Mouse (Mus musculus): ENCODE data around the gene Plscr3. TPM values are rescaled to one million over a fixed set of nuclear protein-coding genes. Genes with fewer than 3 reads are reported as not detected.
A peak's percentile ranks its signal among the peaks of the same experiment; 100 is the strongest.

The Plscr3 gene
- total and polyA plus RNA-seq, 3 experiments: 2.5 to 15.3 (median 2.9) TPM

GRCm38 (mm10) chr11:69854680-69855079, 8.5 kb downstream of the Plscr3 start:
- TF ChIP-seq SMC3 (IDR thresholded peaks at IDR 0.05; ENCODE audit: low read depth, low read length) (no peak), ZKSCAN1 (IDR thresholded peaks at IDR 0.05; ENCODE audit: borderline replicate concordance, low read depth, low read length) (no peak), HCFC1 (IDR thresholded peaks at IDR 0.05; ENCODE audit: low read depth, low read length) (no peak), CHD1 (IDR thresholded peaks at IDR 0.05; ENCODE audit: low read depth, low read length) (no peak), ZC3H11A (IDR thresholded peaks at IDR 0.05; ENCODE audit: low read depth, low read length) (no peak), POLR2A (IDR thresholded peaks at IDR 0.05; ENCODE audit: low read depth, low read length) (no peak), CHD2 (IDR thresholded peaks at IDR 0.05; ENCODE audit: low read length) (no peak), MXI1 (IDR thresholded peaks at IDR 0.05; ENCODE audit: low read depth, low read length) (no peak), ZMIZ1 (IDR thresholded peaks at IDR 0.05; ENCODE audit: low read depth, low read length) (no peak), TCF12 (IDR thresholded peaks at IDR 0.05; ENCODE audit: low read depth, low read length) (no peak)
- in situ Hi-C loops (cut with MboI; ENCODE audit: low pct_ligation_motif_present, low pct_unique_long_range_greater_than_20kb, low sequenced_read_pairs): no loop called here
- no peak for DNase-seq (ENCODE audit: extremely low read depth)
- Histone ChIP-seq H3K27ac (ENCODE audit: insufficient read depth, low read depth) (no peak overlapping the region), H3K79me2 (replicated peaks; ENCODE audit: control insufficient read depth, extremely low read depth, insufficient read depth, poor library complexity, severe bottlenecking) (no peaks in the 10 kb centered on the region), H3K36me3 (replicated peaks in 1 of 2; ENCODE audit: control insufficient read depth in 1 of 2, insufficient read depth in 1 of 2, low read length in 1 of 2) (peaks cover 0 to 28% of the 10 kb centered on the region in 2 experiments), H3K9me3 (replicated peaks; ENCODE audit: low read length) (no peaks in the 10 kb centered on the region), H3K4me2 (ENCODE audit: insufficient read depth, low read depth, poor library complexity, severe bottlenecking) (no peak overlapping the region), H3K4me3 (replicated peaks in 1 of 3; ENCODE audit: low read depth in 2 of 3, low read length in 2 of 3, poor library complexity in 1 of 3) (no peak overlapping the region), H3K4me1 (ENCODE audit: control insufficient read depth in 1 of 2, insufficient read depth in 2 of 2) (peaks cover 6 to 16% of the 10 kb centered on the region in 2 experiments), H3K9ac (ENCODE audit: insufficient read depth, low read depth) (no peak overlapping the region), H3K27me3 (replicated peaks) (no peaks in the 10 kb centered on the region)
- dilution Hi-C loops (cut with MboI; ENCODE audit: extremely low pct_ligation_motif_present, extremely low pct_unique_long_range_greater_than_20kb, low sequenced_read_pairs): no loop called here

GRCm38 (mm10) chr11:69855347-69855746, 9.2 kb downstream of the Plscr3 start:
- in situ Hi-C loops (cut with MboI; ENCODE audit: low pct_ligation_motif_present, low pct_unique_long_range_greater_than_20kb, low sequenced_read_pairs): no loop called here
- H3K27me3 ChIP-seq (replicated peaks): peaks cover 2% of the 10 kb centered on the region
- no peak overlapping the region for H3K27ac ChIP-seq (ENCODE audit: insufficient read depth, low read depth)
- peak overlapping the region; percentile 19 for H3K4me2 ChIP-seq (ENCODE audit: insufficient read depth, low read depth, poor library complexity, severe bottlenecking)
- peak; percentile 48 for DNase-seq (ENCODE audit: extremely low read depth)
- no peaks in the 10 kb centered on the region for H3K79me2 ChIP-seq (replicated peaks; ENCODE audit: control insufficient read depth, extremely low read depth, insufficient read depth, poor library complexity, severe bottlenecking)
- no peak for TF ChIP-seq MAX (IDR thresholded peaks at IDR 0.05; ENCODE audit: low read length)
- peak; percentile 79 for TF ChIP-seq SMC3 (IDR thresholded peaks at IDR 0.05; ENCODE audit: low read depth, low read length)
- peak in 1 of 2 experiments; percentile 85; a peak in 2 of 4 replicates for TF ChIP-seq CTCF (conservative IDR thresholded peaks at IDR 0.05 in 1 of 2, IDR thresholded peaks at IDR 0.05 in 1 of 2; ENCODE audit: low read depth in 2 of 2, low read length in 2 of 2)
- TF ChIP-seq EP300 (IDR thresholded peaks at IDR 0.05; ENCODE audit: low read length): no peak
- no peak for TF ChIP-seq UBTF (IDR thresholded peaks at IDR 0.05; ENCODE audit: low read depth, low read length)
- no peak for TF ChIP-seq MYC (IDR thresholded peaks at IDR 0.05; ENCODE audit: low read depth, low read length)
- TF ChIP-seq E2F4 (IDR thresholded peaks at IDR 0.05; ENCODE audit: insufficient replicate concordance, low read depth, low read length): no peak
- peak; percentile 54 for TF ChIP-seq RAD21 (IDR thresholded peaks at IDR 0.05; ENCODE audit: low read depth, low read length)
- no peak for TF ChIP-seq USF1 (IDR thresholded peaks at IDR 0.05; ENCODE audit: low read depth, low read length)
- peaks cover 6 to 16% of the 10 kb centered on the region in 2 experiments for H3K4me1 ChIP-seq (ENCODE audit: control insufficient read depth in 1 of 2, insufficient read depth in 2 of 2)
- H3K36me3 ChIP-seq (replicated peaks in 1 of 2; ENCODE audit: control insufficient read depth in 1 of 2, insufficient read depth in 1 of 2, low read length in 1 of 2): peaks cover 0 to 21% of the 10 kb centered on the region in 2 experiments
- H3K9ac ChIP-seq (ENCODE audit: insufficient read depth, low read depth): no peak overlapping the region
- H3K4me3 ChIP-seq (replicated peaks in 1 of 3; ENCODE audit: low read depth in 2 of 3, low read length in 2 of 3, poor library complexity in 1 of 3): no peak overlapping the region
- dilution Hi-C loops (cut with MboI; ENCODE audit: extremely low pct_ligation_motif_present, extremely low pct_unique_long_range_greater_than_20kb, low sequenced_read_pairs): no loop called here
- H3K9me3 ChIP-seq (replicated peaks; ENCODE audit: low read length): no peaks in the 10 kb centered on the region
